Mouse (Mus musculus) NIH3T3 (cell line): ENCODE data around the gene Csf1.

Source experiments
- DNase-seq: peaks from one replicate; pipeline ENCODE4 v3.0.0-alpha.2; 2012; ENCODE audit warnings: low read depth

Gene Csf1

GRCm38 (mm10) chr3:107781304-107781703 is 21.0 kb upstream of the Csf1 start:
- no peak for DNase-seq

DNA sequence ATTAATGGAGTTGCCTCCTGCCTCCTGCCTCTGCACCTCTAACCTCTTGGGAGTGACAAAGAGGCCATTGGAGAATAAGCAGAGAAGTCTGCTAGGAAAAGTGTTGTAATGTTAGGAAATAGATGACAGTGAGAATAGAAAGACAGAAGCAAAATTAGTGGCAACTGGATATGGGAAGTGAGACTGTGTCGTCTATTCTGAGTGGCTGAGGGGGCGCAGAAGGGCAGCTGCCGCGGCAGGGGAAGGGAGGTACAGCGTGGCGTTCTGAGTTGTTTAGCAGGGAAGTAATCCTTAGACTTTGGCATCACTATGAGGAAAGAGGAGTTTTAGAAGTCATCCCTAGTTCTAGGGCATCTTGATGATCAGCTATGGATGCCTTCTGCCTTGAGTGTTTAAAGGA is 17.7 kb upstream of the Csf1 start:
- no peak for DNase-seq

DNA sequence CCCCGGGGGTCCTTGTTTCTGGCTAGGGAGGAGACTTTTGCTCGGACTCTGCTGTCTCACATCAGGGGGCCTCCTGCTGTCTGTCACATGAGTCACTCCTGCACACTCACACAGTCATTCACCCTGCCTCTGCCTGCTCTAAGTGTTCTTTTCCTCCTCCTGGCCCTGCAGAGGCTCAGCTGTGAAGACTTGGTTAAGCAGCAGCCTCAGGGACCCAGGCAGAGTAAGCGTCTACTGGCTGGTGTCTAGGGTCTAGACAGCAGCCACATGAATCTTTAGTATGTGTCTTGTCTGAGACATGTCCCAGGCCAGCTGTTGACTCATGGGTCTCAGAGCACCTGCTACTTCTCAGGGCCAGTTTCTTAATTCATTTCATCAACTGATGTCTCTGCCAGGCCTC is 16.0 kb upstream of the Csf1 start:
- peak; percentile 60 for DNase-seq

- no peak for DNase-seq
Observed at GRCm38 (mm10) chr3:107775736-107776135, 15.5 kb upstream of the Csf1 start.

GRCm38 (mm10) chr3:107775056-107775455 is 14.8 kb upstream of the Csf1 start:
- peak; percentile 56 for DNase-seq

- DNase-seq = peak; percentile 61
Observed at GRCm38 (mm10) chr3:107772860-107773259, 12.6 kb upstream of the Csf1 start.

- peak; percentile 73 for DNase-seq
Observed at GRCm38 (mm10) chr3:107769692-107770091, 9.4 kb upstream of the Csf1 start.

GRCm38 (mm10) chr3:107768104-107768989 is 8.1 kb upstream of the Csf1 start:
- DNase-seq = no peak

GRCm38 (mm10) chr3:107766804-107767203 is 6.5 kb upstream of the Csf1 start:
- no peak for DNase-seq

DNA sequence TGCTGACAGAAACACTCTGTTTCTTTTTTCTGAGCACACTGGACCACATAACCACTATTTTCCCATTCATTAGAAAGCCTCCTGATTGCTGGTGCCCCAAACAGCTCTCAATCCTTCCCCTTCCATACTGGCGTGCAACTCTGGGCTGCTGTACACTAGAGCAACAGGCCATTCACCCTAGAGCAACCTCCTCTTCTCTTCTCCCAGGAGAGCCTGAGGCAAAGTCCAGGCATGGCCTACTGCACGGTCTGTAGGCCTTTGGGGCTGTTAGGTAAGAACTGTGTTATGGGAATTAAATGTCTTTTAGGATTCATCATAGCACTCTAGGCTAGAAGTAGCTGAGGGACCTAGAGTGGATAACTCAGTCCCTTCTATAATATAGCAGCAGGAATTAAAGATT is 5.7 kb upstream of the Csf1 start:
- DNase-seq = no peak

GRCm38 (mm10) chr3:107763552-107763951 is 3.3 kb upstream of the Csf1 start:
- DNase-seq = no peak

GRCm38 (mm10) chr3:107761446-107761845 is 1.2 kb upstream of the Csf1 start:
- no peak for DNase-seq

DNA sequence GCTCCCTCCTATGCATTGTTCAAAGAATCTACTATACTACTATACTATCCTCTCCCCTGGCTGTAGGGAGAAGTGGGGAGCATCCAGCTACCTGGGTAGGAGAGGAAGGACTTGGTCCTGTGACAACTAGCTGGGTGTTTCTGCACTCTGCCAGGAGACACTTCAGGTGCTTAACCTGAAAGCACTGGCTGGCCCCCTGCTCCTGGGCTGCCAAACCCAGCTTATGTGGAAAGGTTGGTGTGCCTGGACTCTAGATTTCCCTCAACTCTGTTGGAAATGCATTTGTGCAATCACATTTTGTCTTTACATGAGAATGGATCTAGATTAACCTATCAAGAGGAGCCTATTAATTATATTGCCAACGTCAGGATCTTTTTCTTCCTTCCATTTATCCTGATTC is 502 bp upstream of the Csf1 start:
- no peak for DNase-seq

- DNase-seq = peak; percentile 72
Observed at GRCm38 (mm10) chr3:107758638-107759037, 1.6 kb downstream of the Csf1 start.

DNA sequence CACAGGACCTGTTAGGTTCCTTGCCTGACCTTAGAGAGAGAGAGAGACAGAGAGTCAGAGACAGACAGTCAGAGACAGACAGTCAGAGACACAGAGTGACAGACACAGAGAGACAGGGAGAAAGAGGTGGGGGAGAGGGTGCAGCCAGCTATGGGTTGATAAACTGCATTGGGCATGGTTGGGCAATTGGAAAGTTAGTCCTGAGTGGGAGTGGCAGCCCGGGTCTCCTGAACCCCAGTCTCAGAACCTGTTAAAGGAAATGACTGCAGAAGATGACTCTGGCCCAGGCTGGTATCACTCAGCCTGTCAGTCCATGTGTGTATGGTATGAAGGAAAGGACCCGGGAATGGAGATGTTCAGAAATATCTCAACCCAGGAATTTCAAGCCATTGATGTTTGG is 2.1 kb downstream of the Csf1 start:
- no peak for DNase-seq

- DNase-seq = peak; percentile 62
Observed at GRCm38 (mm10) chr3:107757365-107758129, 2.7 kb downstream of the Csf1 start.

GRCm38 (mm10) chr3:107756481-107756866 is 3.8 kb downstream of the Csf1 start:
- DNase-seq = no peak

- peak; percentile 62 for DNase-seq
Observed at GRCm38 (mm10) chr3:107755702-107756480, 4.4 kb downstream of the Csf1 start.

DNA sequence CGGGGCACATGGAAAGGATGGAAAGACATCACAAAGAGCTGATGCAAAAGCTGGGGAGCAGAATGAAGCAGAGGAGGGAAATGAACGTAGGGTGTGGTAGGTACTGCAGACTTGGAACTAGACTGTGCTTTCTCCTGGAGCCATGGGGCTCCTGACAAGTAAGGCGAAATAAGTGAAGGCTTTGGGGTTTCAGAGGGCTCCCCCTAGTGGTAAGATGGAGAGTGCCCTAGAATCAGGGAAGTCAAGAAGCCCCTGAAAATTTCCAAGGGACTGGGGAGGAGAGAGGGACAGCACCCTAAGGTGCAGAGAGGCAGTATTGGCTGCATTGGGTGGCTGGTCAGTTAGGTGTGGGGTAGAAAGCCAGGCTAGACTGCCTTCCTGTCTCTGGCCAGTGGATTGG is 5.6 kb downstream of the Csf1 start:
- DNase-seq = peak; percentile 88

- no peak for DNase-seq
Observed at GRCm38 (mm10) chr3:107751607-107752006, 8.7 kb downstream of the Csf1 start.

GRCm38 (mm10) chr3:107750775-107751540 is 9.3 kb downstream of the Csf1 start:
- DNase-seq = no peak

GRCm38 (mm10) chr3:107749446-107749845 is 10.8 kb downstream of the Csf1 start:
- no peak for DNase-seq
